Mouse (Mus musculus) intestine, embryonic 16.5 days (tissue): ENCODE results near the gene Gm5416. TPM values are rescaled to one million over a fixed set of nuclear protein-coding genes. Genes with fewer than 3 reads are reported as not detected.

Source experiments
- polyA plus RNA-seq: library from polyadenylated mRNA; unstranded; fragments of >200 nt; fragmentation: Nextera tagmentation; extraction: Ambion mirVana; gene quantifications from 2 replicates; pipeline ENCODE4 v1.2.1, GENCODE M21; 2015

Gm5416 gene
- polyA plus RNA-seq, 1 experiment from 2014 or later: not detected

Other genes with a start within 250 kb of the Gm5416 start
- 31.6 and 33.3 TPM in 2 replicates for gene Kpna1, start 231.7 kb upstream of the Gm5416 start, polyA plus RNA-seq
- gene Wdr5b, start 169.2 kb upstream of the Gm5416 start, polyA plus RNA-seq: 5.7 and 5.9 TPM in 2 replicates
- gene Fam162a, start 138.8 kb upstream of the Gm5416 start, polyA plus RNA-seq: 513 and 517 TPM in 2 replicates
- 104 and 121 TPM in 2 replicates for gene Ccdc58, start 138.7 kb upstream of the Gm5416 start, polyA plus RNA-seq
- not detected in 2 replicates for gene Csta1, start 79.2 kb upstream of the Gm5416 start, polyA plus RNA-seq
- 1.1 TPM in 1 of 2 replicates, not detected in the other for gene Stfa2l1, start 53.6 kb upstream of the Gm5416 start, polyA plus RNA-seq
- gene Gm5483, start 26.2 kb upstream of the Gm5416 start, polyA plus RNA-seq: 1.6 and 2.4 TPM in 2 replicates
- 0.39 and 1.2 TPM in 2 replicates for gene 2010005H15Rik, start 11.1 kb downstream of the Gm5416 start, polyA plus RNA-seq
- gene Stfa1, start 66.5 kb downstream of the Gm5416 start, polyA plus RNA-seq: 3.8 and 7.1 TPM in 2 replicates
- gene BC117090, start 123.9 kb downstream of the Gm5416 start, polyA plus RNA-seq: not detected in 2 replicates
- gene BC100530, start 157.3 kb downstream of the Gm5416 start, polyA plus RNA-seq: 3.2 and 5.5 TPM in 2 replicates
- 0.33 and 0.75 TPM in 2 replicates for gene Stfa2, start 198.1 kb downstream of the Gm5416 start, polyA plus RNA-seq
- 1.4 and 2.3 TPM in 2 replicates for gene Stfa3, start 245.0 kb downstream of the Gm5416 start, polyA plus RNA-seq